Comparison of ENCODE assay signal across 9 mouse cellular contexts in the genomic region with DNA sequence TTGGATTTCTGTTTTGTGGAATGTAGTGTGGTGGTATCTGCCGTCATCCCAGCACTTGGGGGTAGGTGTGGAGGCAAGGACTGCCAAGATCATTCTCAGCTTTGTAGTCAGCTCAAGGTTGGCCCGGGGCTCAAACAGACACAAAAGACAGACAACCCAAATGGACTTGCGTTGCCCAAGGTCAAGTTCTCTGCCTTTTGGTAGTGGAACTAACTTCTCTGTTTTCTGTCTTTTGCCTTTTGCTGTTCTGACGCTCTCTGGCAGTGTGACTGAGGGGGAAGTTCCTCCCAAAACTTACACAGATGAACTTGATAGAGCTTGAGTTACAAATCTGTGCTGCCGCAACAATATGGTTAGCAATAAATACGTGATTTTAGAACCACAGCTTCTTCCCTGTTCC. TPM values are rescaled to one million over a fixed set of nuclear protein-coding genes. Genes with fewer than 3 reads are reported as not detected.
DNase-seq lines count a peak whose midpoint lies in the region; ATAC-seq and TF ChIP-seq lines count a peak whose summit lies in the region.
"Had no signal": no experiment of that assay in that cellular context is flagged by ENCODE, and none has a peak within 500 bp of the region (broad histone marks: within the 10 kb centered on the region; RNA-seq: fewer than 3 reads in every experiment).

No protein-coding gene starts in this region.

- no peak for TF ChIP-seq CTCF in kidney, postnatal 0 days (IDR thresholded peaks at IDR 0.05; ENCODE audit: low read depth)

- peaks cover 12% of the 10 kb centered on the region; the same call in 1 of the 2 replicates for H3K4me1 ChIP-seq in lung, embryonic 16.5 days (replicated peaks; ENCODE audit: control insufficient read depth, insufficient read depth, low read length)
- no peaks in the 10 kb centered on the region for H3K4me1 ChIP-seq in kidney, postnatal 0 days (replicated peaks; ENCODE audit: insufficient read depth, low read length)
- H3K4me1 ChIP-seq in stomach, embryonic 16.5 days (ENCODE audit: control insufficient read depth, insufficient read depth, low read length), result no peaks in the 10 kb centered on the region; the same call in 1 of the 2 replicates

- peak overlapping the region; percentile 100 for H3K4me2 ChIP-seq in lung, embryonic 16.5 days (ENCODE audit: low read depth, low read length)
- H3K4me2 ChIP-seq in kidney, postnatal 0 days (ENCODE audit: low read length), result peak overlapping the region; percentile 100
- peak overlapping the region; percentile 98 for H3K4me2 ChIP-seq in stomach, embryonic 16.5 days (ENCODE audit: low read depth, low read length)

- no peaks in the 10 kb centered on the region for H3K9me3 ChIP-seq in lung, embryonic 16.5 days (ENCODE audit: control insufficient read depth, low read length)
- no peaks in the 10 kb centered on the region for H3K9me3 ChIP-seq in kidney, postnatal 0 days (replicated peaks; ENCODE audit: low read length)
- no peaks in the 10 kb centered on the region for H3K9me3 ChIP-seq in stomach, embryonic 16.5 days (replicated peaks; ENCODE audit: control insufficient read depth, low read length)

- H3K27me3 ChIP-seq in lung, embryonic 16.5 days (ENCODE audit: control insufficient read depth, insufficient read depth, low read depth, low read length), result peaks cover 49% of the 10 kb centered on the region
- H3K27me3 ChIP-seq in kidney, postnatal 0 days (ENCODE audit: insufficient read depth, low read length), result no peaks in the 10 kb centered on the region
- peaks cover 8% of the 10 kb centered on the region for H3K27me3 ChIP-seq in stomach, embryonic 16.5 days (ENCODE audit: control insufficient read depth, insufficient read depth, low read length)

- peak overlapping the region; percentile 75 for H3K4me3 ChIP-seq in lung, embryonic 16.5 days (ENCODE audit: low read length)
- H3K4me3 ChIP-seq in kidney, postnatal 0 days (replicated peaks; ENCODE audit: low read depth, low read length), result peak overlapping the region; percentile 75; the same call in 1 of the 2 replicates
- H3K4me3 ChIP-seq in stomach, embryonic 16.5 days (replicated peaks; ENCODE audit: low read length), result peak overlapping the region; percentile 78
- H3K4me3 ChIP-seq: myocyte had no signal

- no peaks in the 10 kb centered on the region for H3K36me3 ChIP-seq in lung, embryonic 16.5 days (ENCODE audit: control insufficient read depth, insufficient read depth, low read length)
- no peaks in the 10 kb centered on the region for H3K36me3 ChIP-seq in kidney, postnatal 0 days (ENCODE audit: insufficient read depth, low read length)
- no peaks in the 10 kb centered on the region for H3K36me3 ChIP-seq in stomach, embryonic 16.5 days (ENCODE audit: control insufficient read depth, insufficient read depth, low read length)

- H3K27ac ChIP-seq in lung, embryonic 16.5 days (ENCODE audit: low read length), result no peak overlapping the region
- no peak overlapping the region for H3K27ac ChIP-seq in kidney, postnatal 0 days
- no peak overlapping the region for H3K27ac ChIP-seq in stomach, embryonic 16.5 days (ENCODE audit: low read length)

- no peak overlapping the region for H3K9ac ChIP-seq in lung, embryonic 16.5 days (ENCODE audit: low read length)
- peak overlapping the region; percentile 71; the same call in 1 of the 2 replicates for H3K9ac ChIP-seq in kidney, postnatal 0 days (ENCODE audit: low read depth, low read length)
- peak overlapping the region; percentile 20; the same call in 1 of the 2 replicates for H3K9ac ChIP-seq in stomach, embryonic 16.5 days (ENCODE audit: low read length)

- WGBS in lung, embryonic 16.5 days, result 15% methylated on average over 6 of the region's 6 CpGs
- 21% methylated on average over 6 of the region's 6 CpGs for WGBS in kidney, postnatal 0 days
- 15% methylated on average over 6 of the region's 6 CpGs for WGBS in stomach, embryonic 16.5 days

- DNase-seq in adrenal gland, postnatal 14 days, result peak; percentile 14
- no peak for DNase-seq in adrenal gland, adult 8-10 months
- no peak for DNase-seq in lung, postnatal 14 days
- DNase-seq in kidney, postnatal 0 days (ENCODE audit: low spot score), result no peak
- no peak for DNase-seq in layer of hippocampus, adult 11-12 months (ENCODE audit: low spot score)
- no peak for DNase-seq in urinary bladder, postnatal 25 days (ENCODE audit: low spot score)

- no peak for ATAC-seq in lung, embryonic 16.5 days (ENCODE audit: low read depth)
- ATAC-seq in kidney, postnatal 0 days (replicated peaks; ENCODE audit: low FRiP score, low read depth), result no peak
- ATAC-seq in stomach, embryonic 16.5 days (ENCODE audit: insufficient read depth, low FRiP score), result no peak

RNA-seq across cellular contexts. Expression of a gene that starts 1.3 kb away (rescaled TPM):
- total RNA-seq in adrenal gland, postnatal 14 days (2021), result 10.1 and 11.0 TPM in 2 replicates
- total RNA-seq in adrenal gland, adult 8-10 months (2022), result 1 to 10 TPM; 4.2 to 8.9 (median 5.6) TPM
- polyA plus RNA-seq in lung, embryonic 16.5 days (2015; fragmentation: Nextera tagmentation; extraction: Ambion mirVana), result 7.3 and 11.4 TPM in 2 replicates
- 21.7 and 25.7 TPM in 2 replicates for polyA plus RNA-seq in kidney, postnatal 0 days (2015; fragmentation: Nextera tagmentation; extraction: Ambion mirVana)
- 9.2 and 9.9 TPM in 2 replicates for polyA plus RNA-seq in stomach, embryonic 16.5 days (2015; fragmentation: Nextera tagmentation; extraction: Ambion mirVana)
- polyA plus RNA-seq: myocyte had no signal
